Mouse (Mus musculus): ENCODE data around the gene Plekhm1. TPM values are rescaled to one million over a fixed set of nuclear protein-coding genes. Genes with fewer than 3 reads are reported as not detected.
"Not testable (repeated sequence)": the region's sequence is repeated elsewhere in the genome, so short reads cannot be mapped to it uniquely, and the experiment has no call there.

Plekhm1 gene
- polyA plus RNA-seq, 1 experiment from 2014 or later: 8.7 TPM

GRCm38 (mm10) chr11:103333719-103334398 is 78.6 kb downstream of the Plekhm1 start:
- 0 out of 2 replicates have a peak overlapping the region, but pooled peaks have one; percentile 31 for H3K9ac ChIP-seq
- H3K27ac ChIP-seq: no peak overlapping the region
- H3K4me2 ChIP-seq (replicated peaks): peak overlapping the region; percentile 58
- H3K36me3 ChIP-seq: no peaks in the 10 kb centered on the region
- no peaks in the 10 kb centered on the region for H3K9me3 ChIP-seq
- 13% methylated on average over 40 of the region's 40 CpGs for WGBS
- peak overlapping the region; percentile 28 for H3K4me3 ChIP-seq
- ATAC-seq (ENCODE audit: low FRiP score, low read depth): peak; percentile 29; the same call in 1 of the 2 replicates
- H3K27me3 ChIP-seq: peaks cover 50% of the 10 kb centered on the region
- peaks cover 21% of the 10 kb centered on the region for H3K4me1 ChIP-seq

- H3K4me2 ChIP-seq (replicated peaks): peak overlapping the region; percentile 58
- no peak overlapping the region for H3K27ac ChIP-seq
- peak overlapping the region; percentile 51 for H3K9ac ChIP-seq
- 23% methylated on average over 34 of the region's 34 CpGs for WGBS
- peak; percentile 33; the same call in 1 of the 2 replicates for ATAC-seq (ENCODE audit: low FRiP score, low read depth)
- H3K36me3 ChIP-seq: no peaks in the 10 kb centered on the region
- no peaks in the 10 kb centered on the region for H3K9me3 ChIP-seq
- H3K4me3 ChIP-seq: peak overlapping the region; percentile 28
- peaks cover 50% of the 10 kb centered on the region for H3K27me3 ChIP-seq
- H3K4me1 ChIP-seq: peaks cover 21% of the 10 kb centered on the region
Measured at GRCm38 (mm10) chr11:103332890-103333651, 79.4 kb downstream of the Plekhm1 start.

- peaks cover 50% of the 10 kb centered on the region for H3K27me3 ChIP-seq
- H3K36me3 ChIP-seq: no peaks in the 10 kb centered on the region
- no peak overlapping the region for H3K27ac ChIP-seq
- no peaks in the 10 kb centered on the region for H3K9me3 ChIP-seq
- H3K4me1 ChIP-seq: peaks cover 18% of the 10 kb centered on the region
- H3K4me2 ChIP-seq (replicated peaks): peak overlapping the region; percentile 58
- peak overlapping the region; percentile 28 for H3K4me3 ChIP-seq
- 26% methylated on average over 18 of the region's 18 CpGs for WGBS
- H3K9ac ChIP-seq: peak overlapping the region; percentile 51; the same call in 1 of the 2 replicates
- ATAC-seq (ENCODE audit: low FRiP score, low read depth): peak; percentile 64
Measured at GRCm38 (mm10) chr11:103332186-103332889, 80.1 kb downstream of the Plekhm1 start.

GRCm38 (mm10) chr11:103331502-103332185 is 80.8 kb downstream of the Plekhm1 start:
- Histone ChIP-seq H3K36me3 (no peaks in the 10 kb centered on the region), H3K9ac (no peak overlapping the region), H3K4me1 (peaks cover 17% of the 10 kb centered on the region), H3K27me3 (peaks cover 50% of the 10 kb centered on the region), H3K4me2 (replicated peaks) (no peak overlapping the region), H3K27ac (no peak overlapping the region), H3K9me3 (no peaks in the 10 kb centered on the region), H3K4me3 (no peak overlapping the region)
- no peak for ATAC-seq (ENCODE audit: low FRiP score, low read depth)
- 92% methylated on average over 10 of the region's 10 CpGs for WGBS

- peaks cover 44% of the 10 kb centered on the region for H3K27me3 ChIP-seq
- H3K4me1 ChIP-seq: peaks cover 17% of the 10 kb centered on the region
- H3K27ac ChIP-seq: no peak overlapping the region
- 77% methylated on average over 7 of the region's 7 CpGs for WGBS
- H3K4me3 ChIP-seq: no peak overlapping the region
- H3K36me3 ChIP-seq: no peaks in the 10 kb centered on the region
- no peak overlapping the region for H3K4me2 ChIP-seq (replicated peaks)
- no peak for ATAC-seq (ENCODE audit: low FRiP score, low read depth)
- no peaks in the 10 kb centered on the region for H3K9me3 ChIP-seq
- no peak overlapping the region for H3K9ac ChIP-seq
Measured at GRCm38 (mm10) chr11:103330651-103331319, 81.7 kb downstream of the Plekhm1 start.

- Histone ChIP-seq H3K9ac (no peak overlapping the region), H3K9me3 (no peaks in the 10 kb centered on the region), H3K4me2 (replicated peaks) (no peak overlapping the region), H3K4me3 (no peak overlapping the region), H3K27ac (no peak overlapping the region), H3K36me3 (no peaks in the 10 kb centered on the region), H3K4me1 (peaks cover 18% of the 10 kb centered on the region), H3K27me3 (peaks cover 9% of the 10 kb centered on the region)
- ATAC-seq (ENCODE audit: low FRiP score, low read depth): no peak
- 10% methylated on average over 5 of the region's 5 CpGs for WGBS
Measured at GRCm38 (mm10) chr11:103326950-103327349, 85.5 kb downstream of the Plekhm1 start.

GRCm38 (mm10) chr11:103325172-103325571 is 87.3 kb downstream of the Plekhm1 start:
- Histone ChIP-seq H3K27me3 (peaks cover 3% of the 10 kb centered on the region; the same call in 1 of the 2 replicates), H3K36me3 (no peaks in the 10 kb centered on the region), H3K4me3 (no peak overlapping the region), H3K4me1 (peaks cover 29% of the 10 kb centered on the region), H3K9ac (no peak overlapping the region), H3K27ac (no peak overlapping the region), H3K4me2 (replicated peaks) (no peak overlapping the region), H3K9me3 (no peaks in the 10 kb centered on the region)
- WGBS: 10% methylated on average over 8 of the region's 8 CpGs
- peak; percentile 57; the same call in 1 of the 2 replicates for ATAC-seq (ENCODE audit: low FRiP score, low read depth)

- Histone ChIP-seq H3K9ac (no peak overlapping the region), H3K9me3 (no peaks in the 10 kb centered on the region), H3K4me2 (replicated peaks) (no peak overlapping the region), H3K4me3 (no peak overlapping the region), H3K27ac (no peak overlapping the region), H3K36me3 (no peaks in the 10 kb centered on the region), H3K4me1 (peaks cover 33% of the 10 kb centered on the region), H3K27me3 (peaks cover 3% of the 10 kb centered on the region; the same call in 1 of the 2 replicates)
- WGBS: 43% methylated on average over 13 of the region's 13 CpGs
- ATAC-seq (ENCODE audit: low FRiP score, low read depth): no peak; the same call in 1 of the 2 replicates
Measured at GRCm38 (mm10) chr11:103324723-103325122, 87.8 kb downstream of the Plekhm1 start.

- not testable (repeated sequence) for H3K9ac ChIP-seq; H3K27ac ChIP-seq; H3K4me3 ChIP-seq; H3K9me3 ChIP-seq; H3K27me3 ChIP-seq; H3K4me2 ChIP-seq (replicated peaks); ATAC-seq (ENCODE audit: low FRiP score, low read depth); H3K36me3 ChIP-seq
- H3K4me1 ChIP-seq: peaks cover 33% of the 10 kb centered on the region
- 40% methylated on average over 4 of the region's 4 CpGs for WGBS
Measured at GRCm38 (mm10) chr11:103322832-103323231, 89.7 kb downstream of the Plekhm1 start.

- Histone ChIP-seq H3K27me3 (peaks cover 3% of the 10 kb centered on the region; the same call in 1 of the 2 replicates), H3K36me3 (no peaks in the 10 kb centered on the region), H3K27ac (no peak overlapping the region), H3K4me2 (replicated peaks) (no peak overlapping the region), H3K4me1 (peaks cover 33% of the 10 kb centered on the region), H3K9ac (no peak overlapping the region), H3K4me3 (no peak overlapping the region), H3K9me3 (no peaks in the 10 kb centered on the region)
- ATAC-seq (ENCODE audit: low FRiP score, low read depth): no peak
- WGBS: 34% methylated on average over 4 of the region's 4 CpGs
Measured at GRCm38 (mm10) chr11:103320646-103321045, 91.8 kb downstream of the Plekhm1 start.

- H3K4me3 ChIP-seq: no peak overlapping the region
- H3K36me3 ChIP-seq: no peaks in the 10 kb centered on the region
- no peak overlapping the region for H3K9ac ChIP-seq
- 79% methylated on average over 8 of the region's 8 CpGs for WGBS
- H3K4me2 ChIP-seq (replicated peaks): no peak overlapping the region
- ATAC-seq (ENCODE audit: low FRiP score, low read depth): no peak
- H3K27me3 ChIP-seq: peaks cover 3% of the 10 kb centered on the region; the same call in 1 of the 2 replicates
- no peak overlapping the region for H3K27ac ChIP-seq
- peaks cover 33% of the 10 kb centered on the region for H3K4me1 ChIP-seq
- no peaks in the 10 kb centered on the region for H3K9me3 ChIP-seq
Measured at GRCm38 (mm10) chr11:103320196-103320595, 92.3 kb downstream of the Plekhm1 start.

Data from limb, embryonic 13.5 days (tissue).